Mouse (Mus musculus): ENCODE results near the gene Npas3. TPM values are rescaled to one million over a fixed set of nuclear protein-coding genes. Genes with fewer than 3 reads are reported as not detected.

The Npas3 gene
- polyA plus RNA-seq, 1 experiment from 2014 or later: 25.9 TPM

GRCm38 (mm10) chr12:53753368-53753937 is 505.0 kb downstream of the Npas3 start:
- no peaks in the 10 kb centered on the region for H3K9me3 ChIP-seq (ENCODE audit: control insufficient read depth, low read length)
- WGBS: 32% methylated on average over 13 of the region's 13 CpGs
- no peaks in the 10 kb centered on the region for H3K27me3 ChIP-seq (ENCODE audit: control insufficient read depth, insufficient read depth, low read length)
- ATAC-seq (ENCODE audit: low FRiP score) (0 out of 2 replicates have a peak, but pooled peaks have one; percentile 26), DNase-seq (ENCODE audit: low spot score) (no peak)
- H3K36me3 ChIP-seq (replicated peaks; ENCODE audit: control insufficient read depth, insufficient read depth): no peaks in the 10 kb centered on the region
- H3K4me2 ChIP-seq (replicated peaks): peak overlapping the region; percentile 17; the same call in 1 of the 2 replicates
- H3K27ac ChIP-seq: peak overlapping the region; percentile 39; the same call in 1 of the 2 replicates
- H3K4me3 ChIP-seq (replicated peaks; ENCODE audit: low read length): no peak overlapping the region
- H3K4me1 ChIP-seq (replicated peaks; ENCODE audit: control insufficient read depth, insufficient read depth, low read length): peaks cover 35% of the 10 kb centered on the region
- no peak overlapping the region for H3K9ac ChIP-seq

DNA sequence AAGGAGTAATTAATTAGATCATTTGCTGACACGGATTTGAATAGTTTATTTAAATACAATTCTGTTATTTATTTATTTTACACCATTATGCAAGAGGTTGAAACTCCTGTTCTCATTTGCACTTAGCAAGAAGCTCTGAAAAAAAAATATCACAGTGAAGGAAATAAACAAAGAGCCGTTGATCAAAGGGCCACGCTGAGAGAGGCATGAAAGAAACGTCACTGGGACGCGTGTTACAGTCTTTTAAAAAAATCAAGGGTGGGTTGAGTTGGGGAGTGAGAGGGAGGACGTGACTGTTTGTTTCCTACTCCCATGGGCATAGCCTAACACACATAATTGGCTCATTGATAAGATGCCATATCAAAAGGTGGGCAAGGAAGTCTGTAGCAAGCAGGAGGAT is 505.8 kb downstream of the Npas3 start:
- peaks cover 29% of the 10 kb centered on the region for H3K4me1 ChIP-seq (replicated peaks; ENCODE audit: control insufficient read depth, insufficient read depth, low read length)
- ATAC-seq (ENCODE audit: low FRiP score) (no peak), DNase-seq (ENCODE audit: low spot score) (no peak)
- no peak overlapping the region for H3K27ac ChIP-seq
- no peaks in the 10 kb centered on the region for H3K9me3 ChIP-seq (ENCODE audit: control insufficient read depth, low read length)
- H3K4me3 ChIP-seq (replicated peaks; ENCODE audit: low read length): no peak overlapping the region
- WGBS: 18% methylated on average over 7 of the region's 7 CpGs
- H3K4me2 ChIP-seq (replicated peaks): no peak overlapping the region
- no peaks in the 10 kb centered on the region for H3K27me3 ChIP-seq (ENCODE audit: control insufficient read depth, insufficient read depth, low read length)
- H3K9ac ChIP-seq: no peak overlapping the region
- H3K36me3 ChIP-seq (replicated peaks; ENCODE audit: control insufficient read depth, insufficient read depth): no peaks in the 10 kb centered on the region

DNA sequence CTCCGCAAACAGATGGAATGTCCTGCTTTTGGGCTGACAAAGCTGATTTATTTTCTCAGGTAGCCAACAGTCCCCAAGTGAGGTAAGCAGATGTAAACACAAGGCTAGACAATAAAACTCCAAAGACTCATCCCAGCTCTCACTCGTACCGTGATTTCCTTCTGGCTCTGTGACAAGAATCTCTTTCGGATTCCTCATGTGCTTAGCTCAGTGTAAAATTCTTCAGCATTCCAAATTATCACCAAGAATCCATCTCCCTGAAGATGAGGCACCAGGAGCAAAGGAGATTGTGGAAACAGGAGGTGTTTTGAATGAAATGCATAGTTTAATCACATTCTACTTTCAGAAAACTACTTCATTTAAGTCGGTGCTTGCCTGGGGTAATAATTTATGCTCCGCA is 509.2 kb downstream of the Npas3 start:
- Histone ChIP-seq H3K4me2 (replicated peaks) (no peak overlapping the region), H3K27me3 (ENCODE audit: control insufficient read depth, insufficient read depth, low read length) (no peaks in the 10 kb centered on the region), H3K4me1 (replicated peaks; ENCODE audit: control insufficient read depth, insufficient read depth, low read length) (peaks cover 18% of the 10 kb centered on the region), H3K9ac (no peak overlapping the region), H3K9me3 (ENCODE audit: control insufficient read depth, low read length) (no peaks in the 10 kb centered on the region), H3K36me3 (replicated peaks; ENCODE audit: control insufficient read depth, insufficient read depth) (no peaks in the 10 kb centered on the region), H3K4me3 (replicated peaks; ENCODE audit: low read length) (no peak overlapping the region), H3K27ac (no peak overlapping the region)
- 73% methylated on average over 6 of the region's 6 CpGs for WGBS
- DNase-seq (ENCODE audit: low spot score) (no peak), ATAC-seq (ENCODE audit: low FRiP score) (no peak)

GRCm38 (mm10) chr12:53758356-53758755 is 509.9 kb downstream of the Npas3 start:
- Histone ChIP-seq H3K27ac (no peak overlapping the region), H3K9ac (no peak overlapping the region), H3K36me3 (replicated peaks; ENCODE audit: control insufficient read depth, insufficient read depth) (no peaks in the 10 kb centered on the region), H3K4me2 (replicated peaks) (no peak overlapping the region), H3K27me3 (ENCODE audit: control insufficient read depth, insufficient read depth, low read length) (no peaks in the 10 kb centered on the region), H3K9me3 (ENCODE audit: control insufficient read depth, low read length) (no peaks in the 10 kb centered on the region), H3K4me1 (replicated peaks; ENCODE audit: control insufficient read depth, insufficient read depth, low read length) (peaks cover 10% of the 10 kb centered on the region), H3K4me3 (replicated peaks; ENCODE audit: low read length) (no peak overlapping the region)
- WGBS: 84% methylated on average over 5 of the region's 5 CpGs
- DNase-seq (ENCODE audit: low spot score) (no peak), ATAC-seq (ENCODE audit: low FRiP score) (no peak)

DNA sequence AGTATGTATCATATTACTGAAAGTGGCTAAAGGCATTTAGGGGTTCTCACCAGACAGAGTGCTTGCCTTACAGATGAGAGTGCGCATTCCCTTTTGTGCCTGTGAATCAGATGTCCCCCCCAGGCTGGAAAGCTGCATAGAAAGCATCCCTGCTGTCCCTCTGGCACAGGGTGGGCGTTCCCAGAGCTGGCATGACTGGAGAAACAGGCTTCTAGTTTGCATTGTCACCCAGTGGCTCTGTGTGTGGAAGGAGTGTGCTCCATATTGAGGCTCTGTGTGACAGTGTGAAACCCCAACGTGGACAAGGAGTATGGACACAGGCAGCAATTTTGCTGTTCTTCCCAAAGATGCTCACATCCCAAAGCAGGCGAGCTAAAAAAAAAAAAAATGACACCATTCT is 515.7 kb downstream of the Npas3 start:
- Histone ChIP-seq H3K36me3 (replicated peaks; ENCODE audit: control insufficient read depth, insufficient read depth) (no peaks in the 10 kb centered on the region), H3K27me3 (ENCODE audit: control insufficient read depth, insufficient read depth, low read length) (no peaks in the 10 kb centered on the region), H3K4me2 (replicated peaks) (no peak overlapping the region), H3K9me3 (ENCODE audit: control insufficient read depth, low read length) (no peaks in the 10 kb centered on the region), H3K4me1 (replicated peaks; ENCODE audit: control insufficient read depth, insufficient read depth, low read length) (peaks cover 18% of the 10 kb centered on the region), H3K4me3 (replicated peaks; ENCODE audit: low read length) (no peak overlapping the region), H3K9ac (no peak overlapping the region), H3K27ac (no peak overlapping the region)
- 51% methylated on average over 4 of the region's 4 CpGs for WGBS
- no peak for DNase-seq (ENCODE audit: low spot score)
- no peak for ATAC-seq (ENCODE audit: low FRiP score)

DNA sequence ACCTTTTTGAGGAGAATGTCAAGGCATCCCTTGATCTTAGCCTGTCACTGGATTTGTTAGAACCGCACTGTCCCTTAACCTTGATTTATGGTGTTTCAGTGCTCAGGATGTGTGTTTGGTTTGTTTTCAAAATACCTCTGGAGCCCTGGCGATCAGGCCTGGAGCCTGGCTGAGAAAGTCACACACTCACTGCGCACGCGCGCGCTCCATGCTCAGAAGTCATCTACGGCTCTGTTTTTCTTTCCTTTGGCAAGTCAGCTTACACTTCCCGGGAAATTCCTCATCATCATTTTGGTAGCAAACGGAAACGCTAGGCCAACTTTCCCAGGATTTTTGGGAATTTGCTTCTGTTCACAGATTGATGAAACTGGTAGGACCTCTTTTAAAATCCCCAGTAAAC is 519.9 kb downstream of the Npas3 start:
- ATAC-seq (ENCODE audit: low FRiP score): no peak
- Histone ChIP-seq H3K27ac (peak overlapping the region; percentile 43; the same call in 1 of the 2 replicates), H3K36me3 (replicated peaks; ENCODE audit: control insufficient read depth, insufficient read depth) (no peaks in the 10 kb centered on the region), H3K9me3 (ENCODE audit: control insufficient read depth, low read length) (no peaks in the 10 kb centered on the region), H3K4me2 (replicated peaks) (no peak overlapping the region), H3K4me3 (replicated peaks; ENCODE audit: low read length) (no peak overlapping the region), H3K27me3 (ENCODE audit: control insufficient read depth, insufficient read depth, low read length) (no peaks in the 10 kb centered on the region), H3K9ac (no peak overlapping the region), H3K4me1 (replicated peaks; ENCODE audit: control insufficient read depth, insufficient read depth, low read length) (peaks cover 22% of the 10 kb centered on the region)
- WGBS: 75% methylated on average over 11 of the region's 11 CpGs
- no peak for DNase-seq (ENCODE audit: low spot score)

DNA sequence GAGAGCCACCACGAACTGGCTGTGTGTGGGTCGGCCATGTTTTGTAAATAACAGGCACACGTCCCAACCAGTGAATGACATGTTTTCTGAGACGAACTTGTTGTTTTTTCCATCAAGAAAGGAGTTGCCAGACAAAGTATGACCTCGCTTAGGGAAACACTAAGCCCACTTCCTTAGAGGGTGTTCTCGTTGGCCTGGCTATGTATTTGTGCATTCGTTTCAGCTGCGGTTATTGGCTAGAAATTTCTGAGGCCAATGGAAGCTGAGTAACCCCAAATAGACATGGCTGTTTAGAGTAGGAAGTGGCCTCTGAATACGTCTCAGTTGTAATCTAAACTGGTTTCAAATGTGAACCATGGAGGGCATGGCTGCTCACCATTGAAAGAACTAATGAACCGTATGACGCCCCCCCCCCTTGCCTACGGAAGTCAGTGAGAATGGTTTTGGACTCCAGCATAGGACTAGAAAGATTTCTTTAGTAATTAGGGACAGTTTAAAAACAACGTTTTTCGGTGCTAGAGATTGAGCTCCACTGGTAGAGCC is 523.0 kb downstream of the Npas3 start:
- no peak overlapping the region for H3K4me2 ChIP-seq (replicated peaks)
- no peak overlapping the region for H3K9ac ChIP-seq
- 64% methylated on average over 14 of the region's 14 CpGs for WGBS
- DNase-seq (ENCODE audit: low spot score): no peak
- peaks cover 16% of the 10 kb centered on the region for H3K4me1 ChIP-seq (replicated peaks; ENCODE audit: control insufficient read depth, insufficient read depth, low read length)
- H3K36me3 ChIP-seq (replicated peaks; ENCODE audit: control insufficient read depth, insufficient read depth): no peaks in the 10 kb centered on the region
- no peak; the same call in 1 of the 2 replicates for ATAC-seq (ENCODE audit: low FRiP score)
- no peaks in the 10 kb centered on the region for H3K27me3 ChIP-seq (ENCODE audit: control insufficient read depth, insufficient read depth, low read length)
- H3K9me3 ChIP-seq (ENCODE audit: control insufficient read depth, low read length): no peaks in the 10 kb centered on the region
- H3K27ac ChIP-seq: no peak overlapping the region
- H3K4me3 ChIP-seq (replicated peaks; ENCODE audit: low read length): no peak overlapping the region

GRCm38 (mm10) chr12:53781850-53782552 is 533.5 kb downstream of the Npas3 start:
- Histone ChIP-seq H3K27ac (no peak overlapping the region), H3K4me1 (replicated peaks; ENCODE audit: control insufficient read depth, insufficient read depth, low read length) (peaks cover 12% of the 10 kb centered on the region), H3K4me2 (replicated peaks) (no peak overlapping the region), H3K36me3 (replicated peaks; ENCODE audit: control insufficient read depth, insufficient read depth) (no peaks in the 10 kb centered on the region), H3K4me3 (replicated peaks; ENCODE audit: low read length) (no peak overlapping the region), H3K27me3 (ENCODE audit: control insufficient read depth, insufficient read depth, low read length) (no peaks in the 10 kb centered on the region), H3K9ac (no peak overlapping the region), H3K9me3 (ENCODE audit: control insufficient read depth, low read length) (no peaks in the 10 kb centered on the region)
- DNase-seq (ENCODE audit: low spot score) (no peak), ATAC-seq (ENCODE audit: low FRiP score) (no peak)
- WGBS: 48% methylated on average over 11 of the region's 11 CpGs

DNA sequence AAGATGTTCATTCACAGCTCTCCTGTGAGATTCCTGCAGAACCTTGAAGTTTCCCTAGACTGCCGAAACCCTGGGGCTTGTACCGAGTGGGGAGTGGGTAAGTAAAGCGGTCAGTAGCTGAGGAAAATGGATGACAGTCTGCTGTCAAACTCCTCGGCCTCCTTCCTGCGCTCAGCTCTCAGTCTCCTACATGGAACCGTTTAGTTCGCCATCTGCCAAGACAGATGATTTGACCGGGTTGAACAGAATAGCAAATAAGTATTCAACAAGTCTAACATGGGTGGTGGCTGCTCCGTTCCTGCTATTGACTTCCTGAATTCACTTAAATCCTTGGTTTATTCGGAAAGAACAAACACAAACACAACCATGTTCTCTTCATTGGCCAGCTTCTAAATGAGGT is 541.0 kb downstream of the Npas3 start:
- 81% methylated on average over 10 of the region's 10 CpGs for WGBS
- no peak for ATAC-seq (ENCODE audit: low FRiP score)
- Histone ChIP-seq H3K4me2 (replicated peaks) (no peak overlapping the region), H3K4me3 (replicated peaks; ENCODE audit: low read length) (no peak overlapping the region), H3K9ac (no peak overlapping the region), H3K4me1 (replicated peaks; ENCODE audit: control insufficient read depth, insufficient read depth, low read length) (peaks cover 14% of the 10 kb centered on the region), H3K27me3 (ENCODE audit: control insufficient read depth, insufficient read depth, low read length) (no peaks in the 10 kb centered on the region), H3K27ac (no peak overlapping the region), H3K36me3 (replicated peaks; ENCODE audit: control insufficient read depth, insufficient read depth) (no peaks in the 10 kb centered on the region), H3K9me3 (ENCODE audit: control insufficient read depth, low read length) (no peaks in the 10 kb centered on the region)
- DNase-seq (ENCODE audit: low spot score): no peak

Measured in hindbrain, embryonic 14.5 days (tissue).